Mouse (Mus musculus) layer of hippocampus, postnatal 10 days (tissue): ENCODE measurements around the gene Ctsl. TPM values are rescaled to one million over a fixed set of nuclear protein-coding genes. Genes with fewer than 3 reads are reported as not detected.

Experiments used
- DNase-seq, 2 experiments: peaks; one replicate each; pipeline ENCODE4 v3.0.0; 2021; ENCODE audit warnings: low spot score in 2 of 2
- long read RNA-seq: library from polyadenylated mRNA; stranded (forward); transcript quantifications from one replicate; pipeline ENCODE4 v2.0.0, GENCODE M21; 2023
- total RNA-seq, 2 experiments: library from RNA; stranded (reverse); gene quantifications; 2 replicates each; pipeline ENCODE4 v1.2.3; 2021

Ctsl gene
- total RNA-seq = 100 to 1,000 TPM; 169 to 194 TPM
- long read RNA-seq, transcript Ctsl-201 (8 exons, 1,971 nt) = major isoform, 177 of 188 reads
- long read RNA-seq, partial matches to known transcripts = 8 of 188 reads
- long read RNA-seq, other reads (novel, unspliced or antisense) = 3 of 188 reads

DNA sequence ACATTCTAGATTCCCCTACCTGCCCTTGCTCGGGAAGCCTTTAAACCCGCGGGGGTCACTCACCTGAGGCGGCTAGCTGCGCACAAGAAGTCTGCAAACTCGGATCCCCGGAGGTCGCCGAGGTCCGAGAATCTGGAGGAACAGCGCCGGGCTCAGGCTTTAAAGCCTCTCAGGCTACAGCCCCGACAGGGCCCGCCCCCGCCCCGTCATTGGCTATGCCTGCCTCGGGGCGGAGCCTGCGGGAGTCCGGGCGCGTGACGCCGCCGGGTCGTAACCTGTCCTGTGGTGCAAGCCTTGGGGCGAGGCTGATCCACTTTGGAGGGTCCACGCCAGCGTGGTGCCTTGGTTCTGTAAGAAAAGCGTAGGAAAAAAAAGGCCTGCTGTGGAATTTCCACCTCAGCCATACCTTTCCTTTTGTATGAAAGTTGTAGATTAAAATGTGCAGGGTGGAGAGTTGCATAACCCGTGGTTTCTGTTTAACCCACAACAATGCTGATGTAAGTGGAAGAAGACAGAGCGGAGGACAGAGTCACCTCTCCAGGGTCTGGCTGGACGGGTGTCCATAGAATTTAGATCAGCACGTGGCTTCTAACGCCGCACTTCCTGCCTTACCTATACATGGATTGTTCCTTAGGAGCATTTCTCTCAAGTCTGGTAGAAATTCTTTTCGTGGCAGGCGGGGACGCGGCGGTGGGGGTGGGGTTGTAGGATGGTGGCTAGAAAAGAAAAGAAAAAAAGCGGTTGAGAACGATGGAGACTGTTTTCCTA is at the start of gene Ctsl:
Gene Ctsl (minus strand): TSS at position 718 of the 768 bp plus-strand sequence.
- peak; percentile 80 to 86 for DNase-seq

GRCm38 (mm10) chr13:64416955-64417601 is 46.4 kb upstream of the Ctsl start:
- no peak for DNase-seq

- DNase-seq = no peak
These were observed 45.0 kb upstream of the Ctsl start for GRCm38 (mm10) chr13:64415659-64416058.

DNA sequence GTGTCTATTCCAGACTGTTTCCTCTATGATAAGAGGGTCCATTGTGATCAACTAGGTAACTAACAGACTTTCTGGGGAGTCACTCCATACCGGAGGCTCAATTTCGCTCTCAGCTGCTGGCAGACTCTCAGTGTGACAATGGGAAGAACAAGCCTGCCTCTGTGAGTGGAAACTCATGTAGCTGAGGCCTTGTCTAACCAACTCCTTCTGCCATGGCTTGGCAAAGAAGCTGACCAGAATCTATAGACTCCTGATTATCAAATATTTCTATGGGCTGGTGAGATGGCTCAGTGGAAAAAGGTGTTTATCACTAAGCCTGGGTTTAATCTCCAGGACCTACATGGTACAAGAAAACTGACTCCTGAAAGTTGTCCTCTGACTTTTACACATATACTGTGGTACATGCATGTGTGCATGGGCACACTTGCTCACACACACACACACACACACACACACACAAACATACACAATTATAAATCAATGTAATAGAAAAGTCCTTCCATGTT is 42.1 kb upstream of the Ctsl start:
- no peak for DNase-seq

DNA sequence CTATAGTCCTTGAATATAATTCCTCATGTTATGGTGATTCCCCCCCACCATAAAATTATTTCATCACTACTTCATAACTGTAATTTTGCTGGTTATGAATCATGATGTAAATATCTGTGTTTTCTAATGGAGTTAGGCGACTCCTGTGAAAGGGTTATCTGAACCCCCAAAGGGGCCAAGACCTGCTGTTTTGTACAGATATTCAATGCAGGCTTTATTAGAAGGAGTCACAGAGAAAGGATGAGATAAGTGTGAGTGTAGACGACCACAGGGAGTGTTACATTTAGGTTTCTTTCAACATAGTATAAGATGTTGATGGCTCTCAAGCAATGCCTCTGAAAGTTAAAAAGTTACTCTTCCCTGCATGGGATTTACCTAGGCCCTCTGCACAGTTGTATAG is 40.6 kb upstream of the Ctsl start:
- DNase-seq = no peak

GRCm38 (mm10) chr13:64410604-64411003 is 39.9 kb upstream of the Ctsl start:
- no peak for DNase-seq

- DNase-seq = no peak
These were observed 37.3 kb upstream of the Ctsl start for GRCm38 (mm10) chr13:64407992-64408391.

DNA sequence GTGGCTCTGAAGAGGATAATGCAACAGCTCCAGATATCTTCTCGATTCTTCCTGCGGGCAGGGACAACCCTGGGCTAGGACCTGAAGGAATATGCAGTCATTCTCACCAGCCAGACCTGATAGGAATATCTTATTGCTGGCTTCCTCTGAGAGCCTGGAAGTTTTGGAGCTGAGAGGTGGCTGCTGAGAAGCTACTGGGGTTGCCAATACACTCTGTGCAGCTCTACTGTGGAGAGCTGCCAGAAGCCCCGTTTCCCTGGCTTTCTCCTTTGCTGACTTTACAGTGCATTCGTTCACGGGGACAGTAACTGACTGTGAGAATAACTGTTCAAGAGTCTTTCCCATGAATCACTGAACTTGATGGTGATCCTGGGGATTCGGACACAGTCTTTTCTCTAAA is 34.9 kb upstream of the Ctsl start:
- DNase-seq = peak; percentile 31 to 49

DNA sequence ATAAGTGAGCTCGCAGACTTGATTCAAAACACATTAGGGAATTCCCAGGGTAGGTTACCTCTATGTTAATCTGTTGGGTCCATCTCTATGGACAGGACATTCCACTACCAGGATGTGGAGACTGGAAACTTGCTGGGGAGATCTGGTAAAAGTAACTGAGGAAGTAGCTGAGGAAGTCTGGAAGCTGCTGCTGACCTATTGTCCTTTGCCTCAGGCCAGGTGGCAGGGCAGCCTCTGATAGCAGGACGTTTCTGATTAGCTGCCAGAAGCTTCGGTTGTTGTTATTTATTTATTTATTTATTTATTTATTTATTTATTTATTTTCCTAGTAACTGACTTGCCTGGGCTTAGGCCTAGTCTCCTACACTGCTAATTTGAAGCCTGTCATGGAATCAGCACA is 32.8 kb upstream of the Ctsl start:
- no peak for DNase-seq

GRCm38 (mm10) chr13:64402951-64403460 is 32.3 kb upstream of the Ctsl start:
- no peak for DNase-seq

DNA sequence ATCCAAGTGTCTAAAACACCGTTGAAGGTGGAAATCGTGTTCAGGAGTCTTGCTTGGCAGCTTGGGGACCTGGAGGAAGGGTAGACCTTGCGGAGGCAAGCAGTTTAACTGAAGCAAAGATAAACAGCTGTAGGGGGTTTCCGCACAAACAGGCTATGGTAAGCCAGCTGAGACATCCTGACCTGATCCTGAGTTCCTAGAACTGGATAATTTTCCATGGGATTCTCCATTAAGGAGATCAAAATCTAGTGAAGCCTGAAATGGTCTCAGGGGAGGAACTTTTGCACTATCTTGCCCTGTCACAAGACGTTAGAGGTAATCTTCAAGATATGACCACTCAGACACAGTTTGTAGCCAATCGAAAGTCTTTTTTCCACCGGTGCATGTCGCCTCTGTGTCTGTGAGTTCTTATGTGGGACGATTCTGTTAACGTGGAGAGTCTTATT is 31.8 kb upstream of the Ctsl start:
- DNase-seq = no peak

DNA sequence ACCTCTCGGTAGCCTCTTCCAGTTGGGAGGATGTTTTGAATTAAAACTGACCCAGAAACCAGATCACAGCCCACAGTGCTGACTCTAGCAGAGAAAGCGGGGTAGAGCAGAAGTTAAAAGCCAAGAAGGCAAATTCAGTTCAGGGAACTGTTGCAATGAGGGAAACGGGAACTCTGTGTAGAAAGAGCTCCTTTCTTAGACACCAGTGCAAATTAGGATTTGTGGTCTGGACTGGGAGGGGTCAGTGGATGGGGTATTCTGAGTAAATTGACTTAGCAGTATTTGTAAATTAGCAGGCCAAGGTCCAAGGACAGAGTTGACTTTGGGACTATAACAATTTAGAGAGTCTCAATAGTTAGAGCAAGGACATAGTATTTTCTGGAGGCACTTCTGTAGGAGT is 31.3 kb upstream of the Ctsl start:
- no peak for DNase-seq

- DNase-seq = peak in 1 of 2 experiments; percentile 13
These were observed 30.2 kb upstream of the Ctsl start for GRCm38 (mm10) chr13:64400801-64401361.

DNA sequence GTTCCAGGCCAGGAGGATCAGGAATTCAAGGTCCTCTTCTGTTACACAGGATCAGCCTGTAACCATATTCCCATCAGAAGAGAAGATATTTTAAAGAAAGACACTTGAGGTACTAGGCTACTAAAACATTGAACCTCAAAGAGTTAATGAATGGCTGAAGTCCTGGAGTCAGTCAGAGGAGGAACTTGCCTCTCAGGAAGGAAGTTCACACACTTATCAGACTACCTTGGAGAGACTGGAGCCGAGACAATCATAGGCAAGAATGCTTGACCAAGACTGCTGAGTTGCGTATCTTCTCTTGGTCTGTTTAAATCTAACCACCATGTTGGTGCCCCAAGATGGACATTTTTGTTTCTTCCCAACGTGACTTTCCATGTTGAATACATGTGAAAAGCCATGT is 29.2 kb upstream of the Ctsl start:
- no peak for DNase-seq

DNA sequence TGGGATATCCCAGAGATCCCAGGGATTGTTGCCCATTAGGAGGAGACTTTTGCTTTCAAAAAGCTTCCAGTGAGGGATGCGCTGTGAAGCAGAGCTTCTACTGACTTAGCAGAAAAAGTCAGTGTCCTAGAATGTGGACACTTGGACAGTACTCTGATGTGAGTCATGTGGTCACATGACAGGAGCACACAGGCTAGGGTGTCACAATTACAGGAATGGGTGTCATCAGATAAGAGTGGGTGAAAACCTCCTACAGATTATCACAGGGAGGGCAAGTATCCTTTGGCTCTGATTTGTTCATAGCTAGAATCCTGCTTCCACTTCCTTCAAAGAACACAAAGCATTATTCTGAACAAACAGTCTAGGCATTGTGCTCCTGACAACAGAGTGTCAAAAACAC is 27.4 kb upstream of the Ctsl start:
- no peak for DNase-seq

- DNase-seq = no peak
These were observed 26.3 kb upstream of the Ctsl start for GRCm38 (mm10) chr13:64396979-64397378.

GRCm38 (mm10) chr13:64388415-64388814 is 17.7 kb upstream of the Ctsl start:
- no peak for DNase-seq

DNA sequence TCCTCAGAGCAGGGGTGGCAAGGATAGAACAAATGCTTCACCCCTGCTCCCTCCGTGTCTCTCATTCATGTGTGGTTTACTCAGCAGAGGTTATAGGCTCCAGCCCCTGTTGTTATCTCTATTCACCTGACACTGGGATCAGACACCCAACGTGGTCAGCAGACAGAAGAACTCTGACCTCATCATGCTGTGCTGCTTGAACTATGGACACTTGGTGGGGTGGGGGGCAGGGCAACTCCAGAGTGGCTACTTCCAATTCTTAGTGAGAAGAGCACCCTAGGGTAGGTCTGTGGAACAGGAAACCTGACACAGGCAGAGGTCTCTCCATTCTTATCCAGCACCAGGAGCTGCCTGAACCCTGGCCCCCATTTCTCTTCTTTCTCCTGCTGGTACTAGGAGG is 15.4 kb upstream of the Ctsl start:
- DNase-seq = no peak

- no peak for DNase-seq
These were observed 14.2 kb upstream of the Ctsl start for GRCm38 (mm10) chr13:64384937-64385336.

GRCm38 (mm10) chr13:64380251-64380650 is 9.6 kb upstream of the Ctsl start:
- no peak for DNase-seq

GRCm38 (mm10) chr13:64378601-64379000 is 7.9 kb upstream of the Ctsl start:
- DNase-seq = no peak

- DNase-seq = no peak
These were observed 5.8 kb upstream of the Ctsl start for GRCm38 (mm10) chr13:64376472-64376871.
